Mouse (Mus musculus) adrenal gland, postnatal 4 days (tissue): ENCODE results near the gene Ints1. TPM values are rescaled to one million over a fixed set of nuclear protein-coding genes. Genes with fewer than 3 reads are reported as not detected.
A peak's percentile ranks its signal among the peaks of the same experiment; 100 is the strongest.

Source experiments
- DNase-seq, 2 experiments: peaks; one replicate each; pipeline ENCODE4 v3.0.0; 2021 to 2022; ENCODE audit warnings: low spot score in 2 of 2, mixed read lengths in 2 of 2
- long read RNA-seq, 2 experiments: library from polyadenylated mRNA; stranded (forward); transcript quantifications; one replicate each; pipeline ENCODE4 v2.0.0; 2021
- total RNA-seq, 2 experiments: library from RNA; stranded (reverse); gene quantifications; 2 replicates each; pipeline ENCODE4 v1.2.3; 2021

Gene Ints1
- 10 to 100 TPM; 52.8 to 65.7 TPM for total RNA-seq
- long read RNA-seq, experiment 1, partial matches to known transcripts: 8 of 12 reads
- long read RNA-seq, experiment 1, other reads (novel, unspliced or antisense): 4 of 12 reads
- long read RNA-seq, experiment 2, full-length matches to known transcripts: 2 of 53 reads
- long read RNA-seq, experiment 2, partial matches to known transcripts: 39 of 53 reads
- long read RNA-seq, experiment 2, other reads (novel, unspliced or antisense): 12 of 53 reads

DNA sequence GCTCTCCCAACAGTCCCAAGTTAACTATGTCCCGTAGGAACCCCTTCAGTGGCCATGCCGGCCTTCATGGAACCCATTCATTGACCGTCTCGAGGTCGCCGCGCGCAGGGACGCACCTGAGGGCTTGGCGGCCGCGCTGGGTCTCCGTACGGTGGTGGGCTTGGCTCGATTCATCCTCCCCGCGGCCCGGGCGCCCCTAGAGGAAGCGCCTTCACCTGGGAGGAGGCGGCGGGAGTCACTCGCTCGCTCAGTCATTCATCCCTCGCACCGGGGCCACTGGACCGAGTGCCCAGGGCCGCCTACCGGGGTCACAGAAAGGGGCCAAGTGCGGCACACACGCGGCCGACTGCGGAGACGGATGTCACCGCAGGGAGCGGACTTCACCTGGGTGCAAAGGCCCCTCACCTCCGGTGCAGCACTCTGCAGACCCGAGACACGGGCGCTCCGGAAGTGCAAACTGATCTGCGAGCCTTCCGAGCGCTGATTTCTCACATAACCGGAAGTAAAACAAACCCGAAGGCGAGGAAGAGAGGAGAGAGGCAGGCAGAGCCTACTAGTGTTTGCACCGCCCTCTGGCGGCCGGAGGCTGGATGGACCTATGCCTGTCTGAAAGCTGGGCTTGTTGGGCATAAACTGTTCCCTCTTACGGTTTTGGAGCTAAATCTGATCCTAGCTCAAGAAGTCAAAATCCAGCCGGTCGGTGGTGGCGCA lies at the start of gene Ints1:
Gene Ints1 (minus strand): TSS at position 459 of the 711 bp plus-strand sequence.
- DNase-seq: peak; percentile 86 to 94

DNA sequence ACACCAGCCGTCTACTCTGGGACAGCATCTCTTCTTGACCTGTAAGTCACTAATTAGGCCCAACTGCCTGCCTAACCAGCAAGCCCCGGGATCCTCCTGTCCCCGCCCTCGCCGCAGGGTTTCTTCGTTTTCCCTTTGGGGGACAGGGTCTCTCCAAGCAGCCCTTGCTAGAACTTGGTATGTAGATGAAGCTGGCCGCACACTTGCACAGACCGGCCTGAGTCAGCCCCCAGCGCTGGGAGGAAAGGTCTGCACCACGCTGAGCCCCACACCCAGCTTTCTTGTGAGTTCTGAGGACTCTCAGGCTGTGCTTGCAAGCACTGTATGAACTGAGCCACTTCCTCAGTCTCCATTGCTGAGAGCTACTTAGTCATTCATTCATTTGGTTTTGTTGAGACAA lies 49.1 kb upstream of the Ints1 start:
- DNase-seq: no peak

DNA sequence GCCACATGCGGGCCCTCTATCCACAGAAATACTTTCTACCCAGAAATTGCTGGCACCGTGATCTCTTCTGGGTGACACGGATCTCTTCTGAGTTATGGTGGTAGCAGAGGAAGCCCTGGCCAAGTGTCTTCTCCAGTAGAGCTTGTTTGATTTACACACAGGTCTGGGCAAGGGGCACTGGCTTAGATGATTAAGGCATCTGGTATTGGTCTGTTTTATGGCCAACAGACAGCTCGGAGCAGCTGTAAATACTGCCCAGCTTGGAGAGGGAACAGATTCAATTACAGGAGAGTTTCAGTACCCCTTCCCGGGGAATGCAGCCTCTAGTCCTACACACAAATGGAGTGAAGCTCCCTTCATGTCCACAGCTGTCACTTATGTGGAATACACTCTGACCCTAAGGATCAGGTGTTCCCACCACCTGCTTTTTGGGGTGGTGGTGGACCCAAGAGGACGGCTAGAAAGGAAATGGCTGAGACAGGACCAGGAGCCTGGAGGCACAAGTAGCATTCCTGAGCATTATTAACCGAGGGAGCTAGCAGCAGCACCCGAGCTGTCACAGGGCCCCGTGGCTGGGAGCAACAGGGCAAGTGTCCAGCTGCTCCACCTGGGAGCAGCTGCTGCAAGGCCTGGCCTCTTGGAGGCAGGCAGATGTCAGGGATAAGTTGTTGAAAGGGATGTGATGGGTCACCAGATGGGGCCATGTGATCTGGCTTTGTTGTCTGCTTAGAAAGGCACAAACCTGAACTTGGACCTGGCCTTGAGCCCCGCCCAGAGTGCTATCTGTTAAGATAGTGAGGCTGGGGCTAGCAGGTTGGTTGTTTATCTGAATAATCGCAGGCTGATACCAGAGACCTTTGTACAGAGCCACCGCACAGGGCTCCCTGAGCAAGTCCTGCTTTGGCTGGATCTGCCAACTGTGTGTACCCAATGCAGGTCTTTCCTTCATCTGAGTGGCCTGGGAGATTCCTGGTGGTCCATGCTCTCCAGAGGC lies 46.3 kb upstream of the Ints1 start:
- no peak for DNase-seq

DNA sequence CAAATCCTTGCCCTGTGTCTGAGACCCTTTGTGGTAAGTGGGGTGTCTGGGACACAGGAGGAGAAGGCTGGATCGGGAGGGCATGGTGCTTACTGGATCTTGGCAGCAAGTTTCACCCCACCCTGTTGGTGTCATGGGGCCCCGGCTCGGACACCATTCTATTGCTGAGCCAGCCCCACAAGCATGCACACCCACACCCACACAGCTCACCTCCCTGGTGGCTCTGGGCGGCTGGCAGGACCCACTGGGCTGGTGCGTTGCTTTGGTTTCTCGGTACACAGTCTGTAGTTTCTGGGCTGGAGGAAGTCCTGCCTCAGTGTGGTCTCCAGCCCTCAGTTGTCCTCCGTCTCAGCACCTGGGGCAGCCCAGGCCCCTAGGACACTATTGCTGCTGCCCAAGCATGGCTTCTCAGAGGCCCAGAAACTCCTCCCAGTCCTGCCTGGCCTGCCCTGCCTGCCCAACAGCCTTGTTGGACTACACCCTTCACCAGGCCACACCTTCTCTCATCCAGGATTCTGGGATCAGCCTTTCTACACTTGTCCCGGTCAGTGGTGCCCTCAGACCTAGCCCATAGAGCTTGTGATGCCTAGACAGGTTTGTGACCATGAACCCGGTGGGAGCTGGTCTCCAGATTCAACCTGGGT lies 44.2 kb upstream of the Ints1 start, which contains the start of gene Tmem184a:
Gene Tmem184a (minus strand): TSS at position 380 of the 644 bp plus-strand sequence.
- DNase-seq: no peak

DNA sequence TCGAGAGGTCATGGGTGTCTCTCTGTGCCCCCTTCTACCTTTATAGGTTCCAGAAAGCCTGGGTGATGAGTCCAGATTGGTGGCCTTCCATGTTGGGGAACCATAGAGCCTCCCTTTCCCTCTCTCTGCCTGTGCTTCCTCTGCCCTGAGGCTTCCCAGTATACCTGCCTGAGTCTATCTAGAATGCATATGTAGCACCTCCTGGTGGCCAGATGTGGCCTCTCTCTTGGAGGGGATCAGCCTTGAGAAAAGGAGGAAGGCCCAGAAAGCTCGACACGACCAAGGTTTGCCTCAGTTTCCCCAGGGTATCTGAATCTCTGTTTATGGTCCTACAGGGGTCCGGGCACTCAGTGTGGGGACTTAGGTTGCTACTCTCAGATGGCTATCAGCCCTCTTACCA lies 43.3 kb upstream of the Ints1 start:
- DNase-seq: no peak

DNA sequence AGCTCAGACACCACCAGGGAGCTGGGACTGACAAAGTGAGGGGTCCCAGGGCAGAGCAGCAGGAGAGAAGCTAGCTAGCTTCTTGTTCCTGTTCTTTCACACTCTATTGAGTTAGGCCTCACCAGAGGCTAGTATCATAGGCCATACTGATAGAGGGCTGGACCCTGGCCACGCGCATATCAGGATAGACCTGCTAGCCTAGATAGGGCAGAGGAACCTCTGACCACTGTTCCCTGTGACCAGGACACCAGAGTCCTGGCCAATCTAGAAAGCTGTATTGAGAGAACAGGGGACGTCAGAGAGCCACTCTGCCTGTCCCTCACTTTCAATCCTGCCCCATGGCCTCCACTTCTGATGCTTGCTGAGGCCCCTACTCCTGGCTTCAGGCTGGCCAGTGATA lies 42.6 kb upstream of the Ints1 start:
- no peak for DNase-seq

DNA sequence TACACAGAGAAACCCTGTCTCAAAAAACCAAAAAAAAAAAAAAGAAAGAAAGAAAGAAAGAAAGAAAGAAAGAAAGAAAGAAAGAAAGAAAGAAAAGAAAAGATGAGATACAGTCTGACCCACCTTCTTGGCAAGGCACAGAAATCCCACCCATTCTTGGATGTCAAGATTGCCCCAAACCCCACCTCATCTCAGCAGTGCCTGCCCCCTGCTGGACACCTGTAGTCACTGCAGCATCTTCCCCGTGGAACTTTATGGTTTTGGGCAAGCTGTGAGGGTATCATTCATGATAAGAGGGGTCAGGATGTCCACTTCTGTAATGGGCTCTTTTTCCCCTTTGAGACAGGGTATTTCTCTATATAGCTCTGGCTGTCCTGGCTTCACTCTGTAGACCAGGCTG lies 41.8 kb upstream of the Ints1 start:
- DNase-seq: no peak

DNA sequence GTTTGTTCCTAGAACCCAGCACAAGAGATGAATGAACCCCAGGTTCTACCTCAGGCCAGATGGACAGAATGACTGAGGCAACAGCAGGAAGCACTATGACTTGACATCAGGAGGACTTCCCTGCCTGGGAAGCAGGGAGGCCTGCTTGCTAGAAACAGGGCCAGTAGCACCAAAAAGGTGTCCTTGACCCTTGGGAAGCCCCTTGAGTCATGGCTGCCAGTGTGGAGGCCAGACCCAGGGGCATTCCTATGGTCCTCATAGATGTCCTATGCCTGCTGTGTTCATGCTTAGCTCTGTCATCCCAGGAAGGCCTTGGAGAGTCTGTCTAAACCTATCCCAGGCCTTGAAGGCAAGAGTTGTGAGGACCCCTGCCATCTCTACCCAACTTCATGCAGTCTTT lies 41.0 kb upstream of the Ints1 start:
- DNase-seq: no peak

DNA sequence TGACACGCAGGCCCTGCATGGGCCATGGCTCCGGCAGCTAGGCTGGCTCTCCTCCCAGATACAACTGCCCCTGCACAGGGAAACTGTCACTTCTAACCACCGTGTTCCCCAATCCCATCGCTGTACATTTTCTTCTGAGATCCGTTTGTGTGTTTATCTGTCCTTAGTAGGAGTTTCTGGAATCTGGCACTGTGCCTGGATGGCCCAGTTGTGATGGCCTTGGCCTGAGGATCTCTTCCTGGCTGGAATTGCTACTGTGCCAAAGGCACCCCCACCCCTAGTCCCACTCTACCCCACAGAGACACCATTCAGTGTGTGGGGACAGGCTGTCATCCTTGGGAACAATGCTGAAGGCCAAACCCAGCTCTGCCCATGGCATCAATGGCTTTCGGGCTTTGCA lies 40.5 kb upstream of the Ints1 start:
- no peak for DNase-seq

DNA sequence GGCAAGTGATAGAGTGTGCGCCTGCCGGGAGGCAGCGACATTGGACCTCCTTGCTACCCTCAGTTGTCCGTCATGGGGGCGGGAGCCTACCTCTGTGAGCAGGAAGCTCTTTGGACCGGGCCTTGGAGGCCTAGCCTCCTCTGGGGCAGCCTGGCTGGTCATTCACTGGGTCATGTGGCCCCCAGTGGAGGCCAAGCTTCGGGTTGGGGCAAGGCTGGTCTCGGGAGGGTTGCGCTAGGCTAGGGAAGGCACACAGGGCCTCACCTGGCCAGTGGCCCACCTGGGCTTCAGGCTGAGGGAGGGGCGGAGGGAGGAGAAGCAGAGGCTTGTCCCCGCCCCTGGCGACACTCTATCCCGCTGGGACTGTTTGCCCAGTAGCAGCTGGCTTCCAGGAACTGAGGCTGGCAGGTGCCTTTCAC lies 38.5 kb upstream of the Ints1 start:
- no peak for DNase-seq

DNA sequence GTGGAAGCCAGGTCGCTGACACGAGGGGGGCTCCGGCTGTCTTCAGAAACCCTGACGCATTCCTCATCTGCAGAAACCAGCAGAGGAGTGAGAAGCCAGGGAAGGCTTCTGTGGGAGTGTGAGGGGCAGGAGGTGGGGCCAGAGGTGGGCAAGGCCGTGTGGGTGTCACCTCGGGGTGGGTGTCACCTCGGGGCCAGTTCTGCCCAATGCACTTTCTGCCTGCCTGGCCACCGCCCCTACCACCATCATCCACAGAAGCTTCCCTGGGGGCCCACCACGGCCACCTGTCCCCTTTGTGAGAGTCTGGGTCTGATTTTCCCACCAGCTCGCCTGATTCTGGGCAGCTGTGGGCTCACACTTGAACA lies 37.6 kb upstream of the Ints1 start:
- DNase-seq: no peak

DNA sequence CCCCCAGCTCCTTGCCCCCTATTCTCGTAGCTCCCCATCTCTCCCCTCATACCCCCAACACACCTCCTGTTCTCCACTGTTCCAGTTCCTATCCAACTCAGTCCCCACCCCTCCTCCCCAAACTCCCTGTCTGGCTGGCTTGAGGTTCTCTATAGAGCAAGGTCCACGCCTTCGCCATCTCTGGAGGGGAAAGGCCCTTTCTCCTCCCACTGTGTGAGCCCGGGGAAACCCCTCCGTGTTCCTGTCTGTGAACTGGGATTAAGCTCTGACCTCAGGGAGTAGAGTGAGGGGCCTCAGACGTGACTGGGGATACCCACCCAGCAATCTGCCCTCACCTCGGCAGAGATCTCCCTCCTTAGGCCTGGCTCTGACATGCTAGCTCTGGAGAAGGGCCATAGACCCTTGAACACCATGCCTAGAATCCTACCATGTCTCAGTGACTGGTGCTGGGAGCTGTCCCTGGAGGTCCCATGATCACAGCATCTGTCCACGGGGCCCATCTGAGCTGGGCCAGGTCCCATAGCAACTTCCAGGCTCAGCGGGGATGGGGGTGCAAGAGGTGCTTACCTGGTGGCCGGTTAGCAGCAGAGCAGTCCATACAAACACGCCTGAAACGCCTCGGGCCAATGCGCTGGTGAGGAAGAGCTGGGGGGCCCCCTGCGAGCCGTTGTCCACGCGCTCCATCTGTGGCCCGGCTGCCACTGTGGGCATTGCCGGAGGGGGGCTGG lies 37.1 kb upstream of the Ints1 start:
- DNase-seq: no peak

DNA sequence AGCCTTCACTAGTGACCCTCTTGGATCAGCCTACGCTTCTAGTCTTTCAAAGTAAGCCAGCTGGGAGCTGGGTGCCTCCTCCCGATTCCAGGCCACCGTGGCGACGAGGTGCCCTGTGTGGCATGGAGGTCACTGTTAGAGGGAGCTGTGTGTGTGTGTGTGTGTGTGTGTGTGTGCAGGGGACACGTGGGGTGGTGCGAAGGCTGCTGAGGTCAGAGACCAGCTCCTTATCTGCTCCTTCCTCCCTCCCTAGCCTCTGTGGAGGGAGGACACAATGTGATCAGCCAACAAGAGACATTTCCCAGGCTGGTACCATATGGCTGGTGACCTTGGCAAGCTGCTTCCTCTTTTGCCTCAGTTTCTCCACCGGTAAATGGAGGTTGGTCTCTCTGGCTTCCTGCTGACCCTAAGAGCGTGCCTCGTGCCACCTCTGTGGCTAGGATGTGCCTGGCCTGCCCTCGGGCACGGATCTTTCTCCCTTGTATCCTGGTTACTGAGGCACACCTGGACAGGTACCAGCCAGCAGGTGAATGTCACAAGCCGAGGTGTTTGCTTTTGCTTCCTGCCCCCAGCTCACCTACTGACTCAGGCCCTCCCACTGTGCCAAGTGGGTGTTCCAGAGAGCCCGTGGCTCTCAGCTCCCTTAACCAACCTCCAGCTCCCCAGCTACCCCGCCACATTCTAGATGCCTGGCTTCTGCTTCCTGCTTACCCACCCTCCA lies 36.4 kb upstream of the Ints1 start:
- no peak for DNase-seq

DNA sequence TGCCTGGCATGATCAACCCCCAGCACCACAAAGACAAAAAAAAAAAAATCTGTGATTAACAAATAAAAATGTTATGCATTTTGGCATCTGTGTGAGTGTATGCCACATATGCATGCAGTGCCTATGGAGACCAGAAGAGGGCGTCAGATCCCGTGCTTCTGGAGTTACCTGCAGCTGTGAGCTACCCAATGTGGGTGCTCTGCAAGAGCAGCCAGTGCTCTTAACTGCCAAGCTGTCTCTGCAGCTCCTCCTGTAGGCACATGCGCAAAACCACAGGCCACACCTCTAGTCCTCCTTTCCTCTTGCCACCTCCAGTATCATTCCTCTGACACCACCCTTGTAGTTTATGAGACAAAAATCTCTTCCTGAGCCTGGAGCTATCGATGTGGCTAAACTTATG lies 33.9 kb upstream of the Ints1 start:
- no peak for DNase-seq

DNA sequence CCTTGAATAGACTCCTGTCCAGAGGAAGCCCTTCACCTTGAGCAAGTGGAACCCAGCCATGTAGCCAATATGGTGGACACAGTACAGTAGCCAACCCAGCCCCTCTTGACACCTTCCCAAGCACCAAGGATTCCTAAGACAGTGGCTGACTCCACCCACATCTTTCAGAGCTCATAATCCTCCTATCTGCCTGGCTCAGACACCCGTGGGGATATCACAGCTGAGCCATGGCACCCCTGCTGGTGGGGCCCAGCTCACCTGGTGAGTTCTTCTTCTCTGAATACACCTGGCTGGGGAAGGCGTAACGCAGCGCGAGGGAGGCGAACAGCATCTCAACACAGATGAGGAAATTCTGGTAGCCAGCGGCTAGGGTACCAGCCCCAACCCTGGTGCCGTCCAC lies 30.4 kb upstream of the Ints1 start:
- no peak for DNase-seq

DNA sequence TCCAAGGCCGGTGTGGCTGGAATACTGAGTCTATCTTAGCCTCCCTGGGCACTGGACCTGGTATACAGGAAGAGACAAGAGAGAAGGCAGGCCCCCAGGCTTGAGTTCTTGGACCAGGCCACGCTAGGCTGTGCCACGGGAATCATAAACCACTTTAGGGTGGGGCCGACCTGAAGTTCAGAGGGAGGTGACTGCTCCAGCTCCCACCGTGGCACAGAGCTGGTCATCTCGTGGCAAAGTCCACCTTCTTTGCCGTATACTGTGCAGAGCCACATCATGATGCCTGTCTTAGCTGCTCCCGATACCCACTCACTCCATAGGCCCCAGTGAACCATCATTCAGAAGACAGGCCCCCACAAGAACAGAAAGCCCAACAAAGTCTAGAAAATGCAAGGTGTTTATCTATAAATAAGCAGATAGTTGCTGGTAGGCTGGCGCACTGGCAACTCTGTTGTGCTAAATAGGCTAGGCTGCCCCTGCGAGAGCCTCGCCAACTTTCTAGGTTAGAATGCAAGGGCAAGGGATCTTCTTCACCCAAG lies 29.2 kb upstream of the Ints1 start:
- DNase-seq: no peak

DNA sequence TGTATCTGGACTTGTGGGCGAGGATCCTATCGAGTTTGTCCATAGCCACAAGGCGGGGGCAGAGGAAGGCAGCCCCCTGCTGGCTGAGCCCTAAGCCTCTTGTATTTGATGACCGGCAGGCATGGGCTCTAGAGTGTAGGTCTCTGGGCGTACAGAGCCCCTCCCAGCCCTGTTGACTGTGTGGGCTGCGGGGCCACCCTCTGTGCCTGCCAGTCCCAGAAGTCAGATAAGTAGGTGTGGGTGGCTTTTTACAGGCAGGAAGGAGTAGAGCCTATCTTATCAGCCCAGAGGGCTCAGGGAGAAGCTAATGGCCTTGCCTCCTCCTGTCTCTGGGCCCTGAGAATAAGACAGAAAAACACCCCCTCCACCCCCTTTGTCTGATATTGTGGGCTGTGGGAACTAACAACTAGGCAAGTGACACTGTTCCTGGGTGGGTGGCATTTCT lies 28.7 kb upstream of the Ints1 start:
- no peak for DNase-seq

DNA sequence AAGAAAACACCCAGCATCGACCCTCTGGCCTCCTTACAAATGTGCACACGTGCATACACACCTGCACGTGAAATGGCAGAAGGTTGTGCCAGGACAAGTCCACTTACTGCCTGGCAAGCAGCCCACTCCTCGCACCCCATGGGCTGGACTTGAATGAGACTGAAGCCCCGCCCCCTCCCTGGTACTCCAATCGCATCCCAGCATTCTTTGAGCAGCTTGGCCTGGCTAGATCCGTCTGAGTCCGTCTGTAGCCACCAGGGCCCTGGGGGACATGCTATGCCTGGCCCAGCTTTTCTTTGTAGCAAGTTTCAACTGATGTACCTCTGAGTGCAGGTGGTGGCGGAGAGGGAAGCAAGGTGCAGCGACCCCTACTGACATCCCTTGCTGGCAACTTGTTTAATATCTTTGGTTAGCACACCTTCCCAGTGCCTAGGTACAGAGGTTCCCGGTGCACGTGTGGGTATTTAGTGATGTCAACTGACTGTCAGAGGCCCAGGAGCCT lies 28.2 kb upstream of the Ints1 start:
- no peak for DNase-seq

DNA sequence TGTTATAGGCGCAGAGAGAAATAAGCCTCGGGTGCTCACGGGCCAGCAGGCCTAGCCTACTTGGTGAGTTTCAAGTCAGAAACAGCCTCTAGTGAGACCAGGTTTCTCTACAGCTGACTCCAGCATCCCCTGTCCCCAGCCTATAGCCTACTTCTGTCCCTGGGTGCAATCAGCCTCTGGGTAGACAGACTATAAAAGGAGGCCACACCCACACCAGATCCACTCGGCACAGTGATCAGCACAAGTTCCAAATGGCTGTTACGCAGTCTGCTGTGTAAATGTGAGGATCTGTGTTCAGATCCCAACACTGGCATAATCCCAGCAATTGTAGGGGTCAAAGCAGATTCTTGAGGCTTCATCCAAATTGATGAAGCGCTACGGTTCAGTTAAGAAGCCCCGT lies 27.7 kb upstream of the Ints1 start:
- DNase-seq: no peak
